Mouse (Mus musculus) kidney, adult 11 months (tissue): ENCODE data around the gene Camk2n2.
A peak's percentile ranks its signal among the peaks of the same experiment; 100 is the strongest.

Experiments used
- DNase-seq: peaks from one replicate; pipeline ENCODE4 v3.0.0; 2022

The Camk2n2 gene

DNA sequence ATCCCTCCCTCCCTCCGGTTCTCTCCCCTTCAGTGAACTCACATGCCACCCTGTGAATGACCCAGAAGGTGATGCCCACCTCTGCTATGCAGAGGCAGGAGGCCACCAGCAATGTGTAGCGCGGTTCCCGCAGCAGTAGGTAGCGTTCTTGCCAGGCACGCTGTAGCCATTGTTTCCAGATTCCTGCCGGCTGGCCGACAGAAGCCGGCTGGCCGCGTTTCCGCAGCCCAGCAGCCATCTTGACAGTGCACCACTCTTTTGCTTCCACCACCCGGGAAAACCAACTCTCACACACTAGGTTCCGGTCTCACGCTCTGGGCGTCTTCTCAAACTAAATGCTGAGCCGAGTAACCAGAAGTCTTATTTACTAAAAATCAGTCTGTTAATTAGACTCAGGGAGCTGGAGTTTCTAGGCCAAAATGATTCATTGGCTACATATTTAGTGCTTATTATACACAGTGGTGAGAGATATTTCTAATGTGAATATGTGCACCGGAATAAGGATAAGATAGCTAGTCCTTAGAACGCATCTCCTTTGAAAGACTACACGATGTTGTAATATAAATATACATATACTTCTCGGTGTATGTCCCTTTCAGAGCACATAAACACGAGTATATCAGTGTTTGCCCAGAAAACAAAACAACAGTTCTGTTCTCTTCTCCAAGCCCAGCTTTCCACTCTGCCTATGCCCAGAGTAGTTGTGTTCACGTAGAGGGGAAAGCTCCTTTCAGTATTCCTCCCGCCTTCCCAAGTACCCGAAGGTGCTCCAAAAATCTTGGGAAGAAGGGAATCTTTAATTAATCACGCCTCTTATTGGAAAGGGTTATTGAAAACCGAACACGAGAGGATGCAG lies 10.4 kb downstream of the Camk2n2 start:
- DNase-seq = peak; percentile 63

DNA sequence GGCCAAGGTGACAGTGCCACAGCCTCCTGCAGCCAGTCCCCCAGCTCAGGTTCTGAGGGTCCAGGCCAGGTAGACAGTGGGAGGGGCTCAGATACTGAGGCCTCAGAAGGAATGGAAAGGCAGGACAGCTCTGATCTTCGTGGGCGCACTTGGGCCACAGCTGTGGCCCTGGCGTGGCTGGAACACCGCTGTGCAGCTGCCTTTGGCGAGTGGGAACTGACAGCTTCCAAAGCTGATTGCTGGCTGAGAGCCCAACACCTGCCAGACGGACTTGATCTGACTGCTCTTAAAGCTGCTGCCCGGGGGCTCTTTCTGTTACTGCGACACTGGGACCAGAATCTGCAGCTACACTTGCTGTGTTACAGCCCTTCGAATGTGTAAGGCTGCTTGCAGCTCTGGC lies 16.4 kb downstream of the Camk2n2 start:
- no peak for DNase-seq

- no peak for DNase-seq
These were observed 20.6 kb downstream of the Camk2n2 start for GRCm38 (mm10) chr16:20600511-20600910.

DNA sequence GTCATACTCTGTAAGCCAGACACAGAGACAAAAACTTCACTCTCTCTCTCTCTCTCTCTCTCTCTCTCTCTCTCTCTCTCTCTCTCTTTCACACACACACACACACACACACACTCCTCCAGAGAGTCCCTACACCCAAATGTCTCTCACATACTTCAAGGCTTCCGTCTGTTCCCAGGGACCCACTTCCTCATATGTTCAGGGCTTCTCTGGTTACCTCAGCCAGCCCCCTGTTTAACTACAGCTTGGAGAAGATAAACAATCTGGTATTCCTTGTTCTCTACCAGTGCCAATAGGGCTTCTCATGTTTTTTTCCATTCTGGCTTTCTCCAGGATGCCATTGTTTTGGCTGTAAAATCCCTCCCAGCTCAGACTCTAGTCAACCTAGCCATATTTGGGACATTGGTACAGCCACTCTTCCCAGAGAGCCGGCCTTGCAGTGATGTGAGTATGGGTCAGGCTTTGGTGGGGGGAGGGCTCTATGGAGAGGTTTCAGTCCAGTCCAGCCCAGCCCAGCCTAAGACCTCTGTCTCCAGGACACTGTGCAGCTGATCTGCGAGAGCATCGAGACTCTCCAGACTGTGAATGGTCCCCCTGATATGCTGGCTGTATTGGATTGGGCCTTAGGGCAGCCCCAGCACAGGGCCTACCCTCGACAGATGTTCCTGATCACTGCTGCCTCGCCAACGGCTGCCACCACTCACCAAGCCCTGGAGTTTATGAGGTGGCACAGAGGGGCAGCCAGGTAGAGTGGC lies 24.2 kb downstream of the Camk2n2 start:
- no peak for DNase-seq

DNA sequence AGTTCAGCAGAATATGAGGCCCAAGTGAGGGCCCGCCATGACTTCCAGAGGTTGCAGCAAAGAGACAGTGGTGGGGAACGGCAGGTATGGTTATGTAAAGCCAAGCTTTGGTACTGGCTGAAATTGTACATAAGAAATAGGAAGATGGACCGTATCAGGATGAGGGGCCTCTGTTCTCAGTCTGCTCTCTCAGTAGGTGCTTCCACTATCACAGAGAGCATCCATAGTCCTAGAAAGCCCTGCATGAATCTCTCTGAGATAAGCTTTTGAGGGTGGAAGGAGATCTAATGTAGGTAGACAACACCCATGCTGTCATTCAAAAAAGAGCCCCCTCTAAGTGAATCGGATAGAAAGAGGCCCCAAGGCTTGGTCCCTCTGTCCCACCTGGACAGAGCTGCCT lies 25.4 kb downstream of the Camk2n2 start:
- DNase-seq = no peak

DNA sequence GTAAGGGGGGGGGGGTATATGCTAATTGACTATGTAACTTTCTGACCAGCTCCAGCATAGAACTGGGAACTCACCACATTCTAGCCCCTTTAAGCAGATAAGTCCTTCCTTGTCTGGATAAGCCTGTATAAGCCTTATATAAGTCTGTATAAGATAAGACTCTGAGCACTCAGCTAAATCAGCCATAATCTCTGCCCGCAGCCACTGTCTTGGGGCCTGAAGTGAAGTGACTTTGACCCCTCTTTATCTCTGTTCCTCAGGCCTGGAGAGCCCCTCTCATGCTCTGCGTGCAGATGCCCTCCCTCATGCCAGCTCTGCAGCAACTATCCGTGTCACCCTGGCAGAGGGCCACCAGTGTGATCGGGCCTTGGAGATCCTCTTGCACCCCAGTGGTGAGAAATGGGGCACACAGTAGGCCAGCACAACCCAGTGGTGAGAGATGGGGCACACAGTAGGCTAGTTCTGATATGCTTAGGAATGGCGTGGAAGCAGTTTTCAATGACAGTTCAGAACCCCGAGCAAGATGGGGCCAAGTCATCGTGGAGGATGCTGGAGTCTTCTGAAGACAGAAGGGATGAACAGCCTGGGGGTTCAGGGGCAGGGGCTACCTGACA lies 25.9 kb downstream of the Camk2n2 start:
- no peak for DNase-seq

DNA sequence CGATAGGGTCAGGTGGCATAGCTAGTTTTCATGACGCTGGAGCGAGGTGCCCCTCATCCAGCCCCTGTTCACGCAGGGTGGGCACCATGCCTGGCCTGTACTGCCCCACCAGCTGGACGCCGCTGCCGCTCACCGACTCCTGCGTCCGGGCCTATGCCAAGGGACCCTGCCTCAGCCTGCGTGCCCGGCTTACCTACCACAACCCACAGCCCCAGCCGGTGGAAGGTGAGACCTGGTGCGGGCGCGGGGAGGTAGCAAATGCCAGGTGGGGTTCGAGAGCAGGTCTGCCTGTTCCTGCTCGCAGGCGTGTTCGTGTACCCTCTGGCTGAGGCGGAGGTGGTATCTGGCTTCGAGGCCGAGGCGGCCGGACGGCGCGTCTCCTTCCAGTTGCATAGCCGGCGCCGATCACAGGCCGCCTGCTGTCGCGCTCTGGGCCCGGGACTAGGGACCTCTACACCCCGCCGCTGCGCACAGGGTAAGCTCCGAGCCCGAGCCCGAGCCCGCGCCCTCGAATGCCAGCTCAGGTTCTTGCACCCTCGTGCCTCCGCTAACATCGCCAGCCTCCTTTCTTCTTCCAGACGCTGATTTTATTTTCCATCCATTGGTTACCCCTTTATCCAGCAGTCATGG lies 29.9 kb downstream of the Camk2n2 start:
- DNase-seq = no peak

- DNase-seq = no peak
These were observed 30.4 kb downstream of the Camk2n2 start for GRCm38 (mm10) chr16:20590680-20591038.

DNA sequence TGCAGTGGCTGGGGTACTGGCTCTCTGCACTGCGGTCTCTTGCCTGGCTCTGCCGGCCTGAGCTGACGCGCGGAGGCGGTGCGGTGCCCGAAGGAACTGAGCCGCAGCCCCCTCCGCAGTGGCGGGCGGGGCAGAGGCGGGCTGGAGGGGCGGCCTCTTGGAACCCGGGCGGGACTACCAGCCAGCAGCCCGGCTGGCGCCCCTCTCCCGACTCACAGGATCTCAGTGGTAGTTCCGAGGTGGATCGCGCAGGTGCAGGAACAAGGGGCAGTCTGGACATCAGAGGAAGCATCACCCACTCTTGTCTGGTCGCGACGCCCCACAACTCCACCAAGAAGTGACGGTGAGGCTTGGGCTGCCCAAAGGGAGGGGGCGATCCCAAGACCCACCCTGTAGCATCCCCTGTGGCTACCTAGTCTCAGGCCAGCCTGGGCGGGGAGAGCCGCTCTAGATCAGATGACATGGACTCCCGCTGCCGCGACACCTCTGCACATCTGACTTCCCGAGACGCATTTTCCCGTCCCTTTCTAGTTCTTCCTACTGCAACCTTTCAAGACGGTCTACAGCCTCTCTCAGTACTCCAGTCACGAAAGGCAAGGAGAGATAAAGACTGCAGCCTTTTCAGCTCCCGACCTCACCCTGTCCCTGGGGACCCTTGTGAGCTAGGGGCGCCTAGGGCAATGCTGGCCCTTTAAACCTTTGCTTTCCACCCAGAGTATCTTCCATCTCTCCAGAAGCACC lies 31.0 kb downstream of the Camk2n2 start:
- DNase-seq = no peak

DNA sequence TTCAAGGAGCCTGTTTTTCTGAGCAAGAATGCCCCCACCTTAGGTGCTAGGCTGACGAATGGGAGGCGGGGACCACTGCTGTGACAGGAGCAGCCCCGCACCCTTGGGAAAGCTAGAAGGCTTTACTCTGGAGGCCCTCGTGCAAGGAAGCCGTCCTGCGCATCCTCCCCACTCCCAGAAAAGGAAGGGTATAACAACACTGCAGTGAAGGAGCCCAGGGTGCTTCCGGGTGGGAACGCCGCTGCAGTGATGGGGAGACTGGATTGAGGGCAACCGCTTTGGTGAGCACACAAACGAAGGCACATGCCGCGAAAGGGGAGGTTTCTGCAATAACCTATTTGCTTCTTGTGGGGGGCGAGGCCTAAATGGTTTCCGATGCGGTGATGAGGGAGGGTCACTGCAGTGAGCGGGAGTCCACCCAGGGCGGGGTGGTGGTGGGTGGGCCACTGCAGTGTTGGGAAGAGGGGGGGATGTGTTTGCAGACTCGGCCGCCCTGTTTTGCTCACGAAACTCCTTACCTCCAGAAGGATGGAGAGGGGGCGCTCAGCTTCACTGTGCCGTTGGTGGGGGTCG lies 31.6 kb downstream of the Camk2n2 start, which contains the start of gene Vwa5b2:
Gene Vwa5b2 (plus strand): TSS at position 106 of the 573 bp plus-strand sequence.
- DNase-seq = no peak
